Mouse (Mus musculus) forebrain, postnatal 0 days (tissue): ENCODE measurements around the gene Mn1. TPM values are rescaled to one million over a fixed set of nuclear protein-coding genes. Genes with fewer than 3 reads are reported as not detected.

Experiments used
- ATAC-seq: fragments of 200-750 bp; cut with Nextera tagmentation; 2 replicates; pipeline ENCODE4 v1.8.0; 2017; ENCODE audit warnings: mild to moderate bottlenecking, moderate library complexity
- DNase-seq: peaks from one replicate; pipeline ENCODE4 v3.0.0-alpha.2; 2015
- H3K27ac ChIP-seq: fragments of 300-500 bp; sonication (generic); 2 replicates; pipeline ENCODE4 v1.5.1; 2014; ENCODE audit warnings: low read depth, mild to moderate bottlenecking, antibody characterized with exemption, low read length, moderate library complexity, mixed read lengths
- H3K27me3 ChIP-seq: fragments of 300-500 bp; sonication (generic); 2 replicates; pipeline ENCODE4 v1.6.1; 2014; ENCODE audit warnings: mild to moderate bottlenecking, low read length, mixed read lengths; ENCODE audit not compliant: insufficient read depth
- H3K36me3 ChIP-seq: fragments of 300-500 bp; sonication (generic); 2 replicates; pipeline ENCODE4 v1.6.1; 2014; ENCODE audit warnings: mild to moderate bottlenecking, moderate library complexity; ENCODE audit not compliant: insufficient read depth
- H3K4me1 ChIP-seq: fragments of 300-500 bp; sonication (generic); 2 replicates; pipeline ENCODE4 v1.6.1; 2014; ENCODE audit warnings: antibody characterized with exemption; ENCODE audit not compliant: insufficient read depth
- H3K4me2 ChIP-seq: fragments of 300-500 bp; sonication (generic); 2 replicates; pipeline ENCODE4 v1.6.1; 2014; ENCODE audit warnings: low read depth, mild to moderate bottlenecking, moderate library complexity
- H3K4me3 ChIP-seq: fragments of 300-500 bp; sonication (generic); 2 replicates; pipeline ENCODE4 v1.5.1; 2014; ENCODE audit warnings: low read depth, low read length, mixed read lengths
- H3K9ac ChIP-seq: fragments of 300-500 bp; sonication (generic); 2 replicates; pipeline ENCODE4 v1.6.1; 2014; ENCODE audit warnings: mild to moderate bottlenecking
- H3K9me3 ChIP-seq: fragments of 300-500 bp; sonication (generic); 2 replicates; pipeline ENCODE4 v1.6.1; 2016; ENCODE audit warnings: low read length
- CTCF ChIP-seq: sonication (generic); IDR thresholded peaks from 2 replicates; pipeline ENCODE4 v1.5.1; 2016; ENCODE audit warnings: antibody characterized with exemption, control low read depth, low read depth
- WGBS: fragments of 180-500 bp; shearing (Covaris S2); extraction: QIAGEN DNeasy Blood & Tissue Kit; methylation state at CpG from one replicate; pipeline ENCODE4 v1.1.7; 2014; 5-methylcytosine and 5-hydroxymethylcytosine counted together
- polyA plus RNA-seq: library from polyadenylated mRNA; unstranded; fragments of >200 nt; fragmentation: Nextera tagmentation; extraction: Ambion mirVana; gene quantifications from 2 replicates; pipeline ENCODE4 v1.2.1, GENCODE M21; 2015
- total RNA-seq: library from RNA; depleted of rRNA; stranded (reverse); fragments of >200 nt; gene quantifications from 2 replicates; pipeline ENCODE4 v1.2.3, GENCODE M21; 2014

Mn1 gene
- total and polyA plus RNA-seq, 2 experiments from 2014 or later: 57.9 to 123 TPM

- Histone ChIP-seq H3K27me3 (no peaks in the 10 kb centered on the region), H3K27ac (no peak overlapping the region), H3K36me3 (no peaks in the 10 kb centered on the region), H3K9me3 (no peaks in the 10 kb centered on the region), H3K4me1 (0 out of 2 replicates have a peak, but pooled peaks cover 2% of the 10 kb centered on the region), H3K4me2 (no peak overlapping the region), H3K9ac (no peak overlapping the region), H3K4me3 (no peak overlapping the region)
- DNase-seq (no peak), ATAC-seq (no peak)
- 39% methylated on average over 1 of the region's 1 CpGs for WGBS
- peak; percentile 57 for TF ChIP-seq CTCF
Observed at GRCm38 (mm10) chr5:111409412-111410044, 7.6 kb upstream of the Mn1 start.

- TF ChIP-seq CTCF: no peak
- no peak overlapping the region for H3K4me2 ChIP-seq
- no peaks in the 10 kb centered on the region for H3K27me3 ChIP-seq
- 0 out of 2 replicates have a peak, but pooled peaks cover 4% of the 10 kb centered on the region for H3K4me1 ChIP-seq
- DNase-seq (no peak), ATAC-seq (no peak)
- H3K9ac ChIP-seq: no peak overlapping the region
- WGBS: 76% methylated on average over 3 of the region's 3 CpGs
- no peaks in the 10 kb centered on the region for H3K36me3 ChIP-seq
- H3K27ac ChIP-seq: no peak overlapping the region
- no peak overlapping the region for H3K4me3 ChIP-seq
- H3K9me3 ChIP-seq: no peaks in the 10 kb centered on the region
Observed at GRCm38 (mm10) chr5:111410665-111411064, 6.5 kb upstream of the Mn1 start.

- Histone ChIP-seq H3K9me3 (no peaks in the 10 kb centered on the region), H3K4me1 (0 out of 2 replicates have a peak, but pooled peaks cover 2% of the 10 kb centered on the region), H3K27me3 (no peaks in the 10 kb centered on the region), H3K27ac (no peak overlapping the region; the same call in 1 of the 2 replicates), H3K36me3 (peaks cover 1% of the 10 kb centered on the region), H3K4me3 (no peak overlapping the region), H3K4me2 (peak overlapping the region; percentile 85), H3K9ac (no peak overlapping the region)
- WGBS: under 1% methylated on average over 5 of the region's 5 CpGs
- ATAC-seq (peak; percentile 30), DNase-seq (peak; percentile 93)
- TF ChIP-seq CTCF: peak; percentile 90
Observed at GRCm38 (mm10) chr5:111414192-111414591, 3.0 kb upstream of the Mn1 start.

GRCm38 (mm10) chr5:111414770-111415249, 2.4 kb upstream of the Mn1 start:
- ATAC-seq: no peak
- Histone ChIP-seq H3K36me3 (peaks cover 7% of the 10 kb centered on the region), H3K9ac (peak overlapping the region; percentile 41; the same call in 1 of the 2 replicates), H3K27me3 (no peaks in the 10 kb centered on the region), H3K27ac (peak overlapping the region; percentile 66; the same call in 1 of the 2 replicates), H3K4me3 (peak overlapping the region; percentile 88), H3K4me1 (0 out of 2 replicates have a peak, but pooled peaks cover 2% of the 10 kb centered on the region), H3K4me2 (peak overlapping the region; percentile 85), H3K9me3 (no peaks in the 10 kb centered on the region)
- DNase-seq: no peak
- WGBS: 31% methylated on average over 4 of the region's 4 CpGs
- TF ChIP-seq CTCF: no peak

- Histone ChIP-seq H3K27me3 (no peaks in the 10 kb centered on the region), H3K9ac (peak overlapping the region; percentile 90), H3K27ac (peak overlapping the region; percentile 97), H3K9me3 (no peaks in the 10 kb centered on the region), H3K4me2 (peak overlapping the region; percentile 85), H3K36me3 (peaks cover 15% of the 10 kb centered on the region), H3K4me3 (peak overlapping the region; percentile 88), H3K4me1 (0 out of 2 replicates have a peak, but pooled peaks cover 2% of the 10 kb centered on the region)
- DNase-seq (no peak), ATAC-seq (no peak)
- WGBS: 5% methylated on average over 14 of the region's 14 CpGs
- TF ChIP-seq CTCF: no peak
Observed at GRCm38 (mm10) chr5:111415575-111415974, 1.6 kb upstream of the Mn1 start.

GRCm38 (mm10) chr5:111416048-111416447, 1.1 kb upstream of the Mn1 start:
- WGBS: under 1% methylated on average over 13 of the region's 13 CpGs
- Histone ChIP-seq H3K27me3 (no peaks in the 10 kb centered on the region), H3K9me3 (no peaks in the 10 kb centered on the region), H3K4me2 (peak overlapping the region; percentile 85), H3K36me3 (peaks cover 20% of the 10 kb centered on the region), H3K27ac (peak overlapping the region; percentile 97), H3K4me3 (peak overlapping the region; percentile 88), H3K4me1 (0 out of 2 replicates have a peak, but pooled peaks cover 2% of the 10 kb centered on the region), H3K9ac (peak overlapping the region; percentile 90)
- DNase-seq (peak; percentile 71), ATAC-seq (no peak)
- TF ChIP-seq CTCF: peak; percentile 22; the same call in 1 of the 2 replicates
